Mouse (Mus musculus): ENCODE measurements at regions not wholly inside any gene's neighbourhood (a gene's known extent, or its start where the extent isn't known, plus 50 kb on each side); places are given as distances from the start of the nearest gene placed in this dataset.

- TF ChIP-seq POLR2A (IDR thresholded peaks at IDR 0.05; ENCODE audit: insufficient read length, low read depth) (no peak), TCF3 (IDR thresholded peaks at IDR 0.05; ENCODE audit: insufficient read length, low read depth) (no peak), MAX (IDR thresholded peaks at IDR 0.05; ENCODE audit: low read depth) (no peak), USF1 (IDR thresholded peaks at IDR 0.05; ENCODE audit: low read depth) (no peak), MYOG (IDR thresholded peaks at IDR 0.05; ENCODE audit: control insufficient read depth in 1 of 3, insufficient read depth in 1 of 3, insufficient read length in 2 of 3, low read depth in 2 of 3) (no peak), TCF12 (IDR thresholded peaks at IDR 0.05; ENCODE audit: insufficient read depth, poor library complexity, severe bottlenecking) (no peak), REST (IDR thresholded peaks at IDR 0.05; ENCODE audit: insufficient read depth, insufficient read length) (no peak)
Observed at GRCm38 (mm10) chr2:128392344-128392743, 198.7 kb upstream of the Spdye4c start.
